Mouse (Mus musculus): ENCODE measurements around the gene Mettl9. TPM values are rescaled to one million over a fixed set of nuclear protein-coding genes. Genes with fewer than 3 reads are reported as not detected.

Mettl9 gene
- total RNA-seq, 1 experiment: 26.7 TPM

- Histone ChIP-seq H3K36me3 (ENCODE audit: control insufficient read depth, insufficient read depth, low read length, poor library complexity, severe bottlenecking) (no peaks in the 10 kb centered on the region; the same call in 1 of the 2 replicates), H3K9me3 (ENCODE audit: control insufficient read depth, insufficient read depth, low read depth, low read length) (no peaks in the 10 kb centered on the region), H3K9ac (ENCODE audit: insufficient read depth, low read depth, low read length, poor library complexity, severe bottlenecking) (no peak overlapping the region), H3K27ac (ENCODE audit: insufficient read depth, low read depth, low read length, poor library complexity, severe bottlenecking) (no peak overlapping the region), H3K4me1 (ENCODE audit: control insufficient read depth in 2 of 2, insufficient read depth in 2 of 2, low read length in 2 of 2, poor library complexity in 1 of 2) (no peaks in the 10 kb centered on the region), H3K4me3 (ENCODE audit: insufficient read depth in 1 of 2, low read depth in 1 of 2, low read length in 2 of 2, poor library complexity in 1 of 2, severe bottlenecking in 1 of 2) (no peak overlapping the region)
- in situ Hi-C loops (cut with MboI; ENCODE audit: low sequenced_read_pairs in 2 of 2, unreplicated experiment in 2 of 2): no loop called here
- DNase-seq (ENCODE audit: low read depth, low spot score): no peak
- TF ChIP-seq HCFC1 (IDR thresholded peaks at IDR 0.05; ENCODE audit: borderline replicate concordance, insufficient read depth, low read length) (no peak), MAFK (IDR thresholded peaks at IDR 0.05; ENCODE audit: insufficient read depth, low read depth, low read length) (no peak), ZC3H11A (IDR thresholded peaks at IDR 0.05; ENCODE audit: borderline replicate concordance, low read depth, low read length) (no peak), ZNF384 (IDR thresholded peaks at IDR 0.05; ENCODE audit: low read depth, low read length) (no peak), CHD2 (IDR thresholded peaks at IDR 0.05; ENCODE audit: low read depth, low read length) (no peak)
Observed at GRCm38 (mm10) chr7:121064309-121064708, 30.1 kb downstream of the Mettl9 start.

GRCm38 (mm10) chr7:121071276-121071675 is 37.0 kb downstream of the Mettl9 start:
- TF ChIP-seq CHD2 (IDR thresholded peaks at IDR 0.05; ENCODE audit: low read depth, low read length) (no peak), ZC3H11A (IDR thresholded peaks at IDR 0.05; ENCODE audit: borderline replicate concordance, low read depth, low read length) (no peak)
- no peak for DNase-seq (ENCODE audit: low read depth, low spot score)
- in situ Hi-C loops (cut with MboI; ENCODE audit: low sequenced_read_pairs in 2 of 2, unreplicated experiment in 2 of 2): no loop called here
- Histone ChIP-seq H3K27ac (ENCODE audit: insufficient read depth, low read depth, low read length, poor library complexity, severe bottlenecking) (no peak overlapping the region), H3K36me3 (ENCODE audit: control insufficient read depth, insufficient read depth, low read length, poor library complexity, severe bottlenecking) (peaks cover 6% of the 10 kb centered on the region; the same call in 1 of the 2 replicates), H3K4me3 (ENCODE audit: insufficient read depth in 1 of 2, low read depth in 1 of 2, low read length in 2 of 2, poor library complexity in 1 of 2, severe bottlenecking in 1 of 2) (no peak overlapping the region), H3K9me3 (ENCODE audit: control insufficient read depth, insufficient read depth, low read depth, low read length) (no peaks in the 10 kb centered on the region), H3K4me1 (ENCODE audit: control insufficient read depth in 2 of 2, insufficient read depth in 2 of 2, low read length in 2 of 2, poor library complexity in 1 of 2) (no peaks in the 10 kb centered on the region), H3K9ac (ENCODE audit: insufficient read depth, low read depth, low read length, poor library complexity, severe bottlenecking) (no peak overlapping the region)

GRCm38 (mm10) chr7:121072506-121072905 is 38.3 kb downstream of the Mettl9 start:
- no peak overlapping the region for H3K27ac ChIP-seq (ENCODE audit: insufficient read depth, low read depth, low read length, poor library complexity, severe bottlenecking)
- no peak overlapping the region for H3K9ac ChIP-seq (ENCODE audit: insufficient read depth, low read depth, low read length, poor library complexity, severe bottlenecking)
- H3K4me1 ChIP-seq (ENCODE audit: control insufficient read depth in 2 of 2, insufficient read depth in 2 of 2, low read length in 2 of 2, poor library complexity in 1 of 2): no peaks in the 10 kb centered on the region
- peaks cover 6% of the 10 kb centered on the region; the same call in 1 of the 2 replicates for H3K36me3 ChIP-seq (ENCODE audit: control insufficient read depth, insufficient read depth, low read length, poor library complexity, severe bottlenecking)
- H3K4me3 ChIP-seq (ENCODE audit: insufficient read depth in 1 of 2, low read depth in 1 of 2, low read length in 2 of 2, poor library complexity in 1 of 2, severe bottlenecking in 1 of 2): no peak overlapping the region
- TF ChIP-seq HCFC1 (IDR thresholded peaks at IDR 0.05; ENCODE audit: borderline replicate concordance, insufficient read depth, low read length) (no peak), MAFK (IDR thresholded peaks at IDR 0.05; ENCODE audit: insufficient read depth, low read depth, low read length) (no peak), CHD2 (IDR thresholded peaks at IDR 0.05; ENCODE audit: low read depth, low read length) (no peak), ZC3H11A (IDR thresholded peaks at IDR 0.05; ENCODE audit: borderline replicate concordance, low read depth, low read length) (no peak)
- no peaks in the 10 kb centered on the region for H3K9me3 ChIP-seq (ENCODE audit: control insufficient read depth, insufficient read depth, low read depth, low read length)
- DNase-seq (ENCODE audit: low read depth, low spot score): no peak
- in situ Hi-C loops (cut with MboI; ENCODE audit: low sequenced_read_pairs in 2 of 2, unreplicated experiment in 2 of 2): no loop called here

- H3K9ac ChIP-seq (ENCODE audit: insufficient read depth, low read depth, low read length, poor library complexity, severe bottlenecking): no peak within 1 kb of the TSS
- no peaks in the 10 kb centered on the region for H3K9me3 ChIP-seq (ENCODE audit: control insufficient read depth, insufficient read depth, low read depth, low read length)
- H3K36me3 ChIP-seq (ENCODE audit: control insufficient read depth, insufficient read depth, low read length, poor library complexity, severe bottlenecking): peaks cover 6% of the 10 kb centered on the region; the same call in 1 of the 2 replicates
- no peak within 1 kb of the TSS; the same call in 1 of the 2 replicates for H3K27ac ChIP-seq (ENCODE audit: insufficient read depth, low read depth, low read length, poor library complexity, severe bottlenecking)
- TF ChIP-seq ZC3H11A (IDR thresholded peaks at IDR 0.05; ENCODE audit: borderline replicate concordance, low read depth, low read length) (no peak), HCFC1 (IDR thresholded peaks at IDR 0.05; ENCODE audit: borderline replicate concordance, insufficient read depth, low read length) (no peak), ZNF384 (IDR thresholded peaks at IDR 0.05; ENCODE audit: low read depth, low read length) (no peak)
- in situ Hi-C loops (cut with MboI; ENCODE audit: low sequenced_read_pairs in 2 of 2, unreplicated experiment in 2 of 2): no loop called here
- H3K4me3 ChIP-seq (ENCODE audit: insufficient read depth in 1 of 2, low read depth in 1 of 2, low read length in 2 of 2, poor library complexity in 1 of 2, severe bottlenecking in 1 of 2): no peak within 1 kb of the TSS
- no peak for DNase-seq (ENCODE audit: low read depth, low spot score)
- no peaks in the 10 kb centered on the region for H3K4me1 ChIP-seq (ENCODE audit: control insufficient read depth in 2 of 2, insufficient read depth in 2 of 2, low read length in 2 of 2, poor library complexity in 1 of 2)
Observed at GRCm38 (mm10) chr7:121074281-121074680, 40.0 kb downstream of the Mettl9 start, which contains the start of gene Igsf6. Gene Igsf6, minus strand, starts transcription at chr7:121074572.

GRCm38 (mm10) chr7:121074801-121075400 is 40.7 kb downstream of the Mettl9 start:
- in situ Hi-C loops (cut with MboI; ENCODE audit: low sequenced_read_pairs in 2 of 2, unreplicated experiment in 2 of 2): no loop called here
- Histone ChIP-seq H3K36me3 (ENCODE audit: control insufficient read depth, insufficient read depth, low read length, poor library complexity, severe bottlenecking) (peaks cover 6% of the 10 kb centered on the region; the same call in 1 of the 2 replicates), H3K9me3 (ENCODE audit: control insufficient read depth, insufficient read depth, low read depth, low read length) (no peaks in the 10 kb centered on the region), H3K4me1 (ENCODE audit: control insufficient read depth in 2 of 2, insufficient read depth in 2 of 2, low read length in 2 of 2, poor library complexity in 1 of 2) (no peaks in the 10 kb centered on the region), H3K27ac (ENCODE audit: insufficient read depth, low read depth, low read length, poor library complexity, severe bottlenecking) (no peak overlapping the region), H3K4me3 (ENCODE audit: insufficient read depth in 1 of 2, low read depth in 1 of 2, low read length in 2 of 2, poor library complexity in 1 of 2, severe bottlenecking in 1 of 2) (no peak overlapping the region), H3K9ac (ENCODE audit: insufficient read depth, low read depth, low read length, poor library complexity, severe bottlenecking) (no peak overlapping the region)
- TF ChIP-seq ZC3H11A (IDR thresholded peaks at IDR 0.05; ENCODE audit: borderline replicate concordance, low read depth, low read length) (no peak), MAFK (IDR thresholded peaks at IDR 0.05; ENCODE audit: insufficient read depth, low read depth, low read length) (no peak), CHD2 (IDR thresholded peaks at IDR 0.05; ENCODE audit: low read depth, low read length) (no peak), ZNF384 (IDR thresholded peaks at IDR 0.05; ENCODE audit: low read depth, low read length) (no peak), HCFC1 (IDR thresholded peaks at IDR 0.05; ENCODE audit: borderline replicate concordance, insufficient read depth, low read length) (no peak)
- no peak for DNase-seq (ENCODE audit: low read depth, low spot score)

Measured in ES-E14 (cell line).